ENCODE assay signal across 11 mouse cellular contexts in the genomic region with DNA sequence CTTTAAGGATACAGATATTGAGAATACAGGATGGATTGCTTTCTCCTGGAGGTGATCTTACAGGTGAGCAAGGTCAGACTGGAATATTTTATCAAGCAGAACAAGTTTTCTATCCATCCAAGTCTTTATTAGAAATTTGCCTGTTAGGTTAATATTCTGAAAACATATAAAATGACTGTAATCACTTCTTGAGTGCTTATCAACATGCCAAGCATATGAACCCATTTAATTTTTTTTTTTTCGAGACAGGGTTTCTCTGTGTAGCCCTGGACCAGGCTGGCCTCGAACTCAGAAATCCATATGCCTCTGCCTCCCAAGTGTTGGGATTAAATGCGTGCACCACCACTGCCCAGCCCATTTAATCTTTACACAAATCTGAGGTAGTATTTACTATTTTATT. TPM values are rescaled to one million over a fixed set of nuclear protein-coding genes. Genes with fewer than 3 reads are reported as not detected.
A peak's percentile ranks its signal among the peaks of the same experiment; 100 is the strongest.
DNase-seq lines count a peak whose midpoint lies in the region; ATAC-seq lines count a peak whose summit lies in the region.
"Had no signal": no experiment of that assay in that cellular context is flagged by ENCODE, and none has a peak within 500 bp of the region (broad histone marks: within the 10 kb centered on the region; RNA-seq: fewer than 3 reads in every experiment).

No protein-coding gene starts in this region.

- intact Hi-C loops in left cerebral cortex, postnatal 14 days (cut with DNase I) = no loop called here

- no peaks in the 10 kb centered on the region for H3K36me3 ChIP-seq in heart, embryonic 15.5 days
- H3K36me3 ChIP-seq in embryonic facial prominence, embryonic 15.5 days = no peaks in the 10 kb centered on the region
- H3K36me3 ChIP-seq in limb, embryonic 15.5 days = no peaks in the 10 kb centered on the region

- WGBS in heart, embryonic 15.5 days = 73% methylated on average over 3 of the region's 3 CpGs
- WGBS in embryonic facial prominence, embryonic 15.5 days = 44% methylated on average over 3 of the region's 3 CpGs
- WGBS in limb, embryonic 15.5 days = 54% methylated on average over 3 of the region's 3 CpGs

- H3K9ac ChIP-seq in heart, embryonic 15.5 days = peak overlapping the region; percentile 45
- peak overlapping the region; percentile 24; the same call in 1 of the 2 replicates for H3K9ac ChIP-seq in embryonic facial prominence, embryonic 15.5 days
- no peak overlapping the region for H3K9ac ChIP-seq in limb, embryonic 15.5 days

- no peak for DNase-seq in heart, adult 8-10 months (ENCODE audit: low spot score)
- DNase-seq in 3T3-L1 (ENCODE audit: low read depth, low spot score) = peak; percentile 33
- DNase-seq in left cerebral cortex, postnatal 14 days (ENCODE audit: low spot score in 2 of 2) = no peak
- no peak for DNase-seq in layer of hippocampus, postnatal 10 days (ENCODE audit: low spot score in 2 of 2)
- DNase-seq: adrenal gland, postnatal 25 days; lung, adult 2 months; right cerebral cortex, postnatal 25 days had no signal

- peak overlapping the region; percentile 52; the same call in 1 of the 2 replicates for H3K4me3 ChIP-seq in heart, embryonic 15.5 days
- peak overlapping the region; percentile 48 for H3K4me3 ChIP-seq in embryonic facial prominence, embryonic 15.5 days (replicated peaks)
- peak overlapping the region; percentile 43 for H3K4me3 ChIP-seq in limb, embryonic 15.5 days

- no peak for ATAC-seq in heart, embryonic 15.5 days (replicated peaks; ENCODE audit: insufficient number of reproducible peaks, insufficient read depth, low FRiP score, low read depth)
- ATAC-seq in embryonic facial prominence, embryonic 15.5 days (ENCODE audit: insufficient number of reproducible peaks, low FRiP score, low TSS enrichment, low read depth) = no peak
- no peak for ATAC-seq in limb, embryonic 15.5 days (ENCODE audit: insufficient number of reproducible peaks, low FRiP score, low TSS enrichment, low read depth)
- no peak for ATAC-seq in erythroid progenitor cell, adult 5-6 weeks (replicated peaks; ENCODE audit: low FRiP score, poor library complexity, severe bottlenecking)

- peak overlapping the region; percentile 71; the same call in 1 of the 2 replicates for H3K4me2 ChIP-seq in heart, embryonic 15.5 days
- peak overlapping the region; percentile 58; the same call in 1 of the 2 replicates for H3K4me2 ChIP-seq in embryonic facial prominence, embryonic 15.5 days (replicated peaks)
- H3K4me2 ChIP-seq in limb, embryonic 15.5 days = peak overlapping the region; percentile 52; the same call in 1 of the 2 replicates

- no peaks in the 10 kb centered on the region for H3K27me3 ChIP-seq in heart, embryonic 15.5 days
- no peaks in the 10 kb centered on the region for H3K27me3 ChIP-seq in embryonic facial prominence, embryonic 15.5 days
- H3K27me3 ChIP-seq in limb, embryonic 15.5 days = no peaks in the 10 kb centered on the region

- H3K27ac ChIP-seq in heart, embryonic 15.5 days = peak overlapping the region; percentile 77
- peak overlapping the region; percentile 80 for H3K27ac ChIP-seq in embryonic facial prominence, embryonic 15.5 days (replicated peaks)
- H3K27ac ChIP-seq in limb, embryonic 15.5 days = peak overlapping the region; percentile 74

- H3K4me1 ChIP-seq in heart, embryonic 15.5 days (replicated peaks) = peaks cover 27% of the 10 kb centered on the region
- peaks cover 25% of the 10 kb centered on the region for H3K4me1 ChIP-seq in embryonic facial prominence, embryonic 15.5 days
- peaks cover 28% of the 10 kb centered on the region for H3K4me1 ChIP-seq in limb, embryonic 15.5 days

- H3K9me3 ChIP-seq in heart, embryonic 15.5 days (replicated peaks) = no peaks in the 10 kb centered on the region
- H3K9me3 ChIP-seq in embryonic facial prominence, embryonic 15.5 days (replicated peaks) = no peaks in the 10 kb centered on the region
- no peaks in the 10 kb centered on the region for H3K9me3 ChIP-seq in limb, embryonic 15.5 days

RNA-seq across cellular contexts. Expression of a gene that starts 1.3 kb away (rescaled TPM):
- 1.6 and 1.7 TPM in 2 replicates for polyA plus RNA-seq in heart, embryonic 15.5 days (2015; fragmentation: Nextera tagmentation; extraction: Ambion mirVana)
- 10 to 100 TPM in 1 of 4 experiments, 1 to 10 TPM in 3; 4.6 to 13.2 (median 8.3) TPM for total RNA-seq in heart, adult 8-10 months (2022)
- polyA plus RNA-seq in embryonic facial prominence, embryonic 15.5 days (2015; fragmentation: Nextera tagmentation; extraction: Ambion mirVana) = 3.1 and 4.0 TPM in 2 replicates
- 4.2 and 6.2 TPM in 2 replicates for polyA plus RNA-seq in limb, embryonic 15.5 days (2015; fragmentation: Nextera tagmentation; extraction: Ambion mirVana)
- total RNA-seq in left cerebral cortex, postnatal 14 days (2021) = 10 to 100 TPM; 21.5 to 26.9 TPM
- 206 and 707 TPM in 2 replicates for total RNA-seq in erythroid progenitor cell, adult 5-6 weeks (2015; ENCODE audit: low replicate concordance)
- total RNA-seq in erythroid progenitor cell, adult 5-6 weeks (2017; ENCODE audit: low replicate concordance) = 2,593 and 2,906 TPM in 2 replicates
- total RNA-seq in layer of hippocampus, postnatal 10 days (2021) = 10 to 100 TPM; 73.9 to 80.0 TPM

RNA-seq across cellular contexts. Expression of a gene that starts 1.6 kb away (rescaled TPM):
- 3.5 TPM in 1 of 2 replicates, not detected in the other for polyA plus RNA-seq in heart, embryonic 15.5 days (2015; fragmentation: Nextera tagmentation; extraction: Ambion mirVana)
- 10 to 100 TPM in 2 of 4 experiments, 1 to 10 TPM in 2; 1.7 to 11.1 (median 9.1) TPM for total RNA-seq in heart, adult 8-10 months (2022)
- 2.8 and 17.2 TPM in 2 replicates for polyA plus RNA-seq in embryonic facial prominence, embryonic 15.5 days (2015; fragmentation: Nextera tagmentation; extraction: Ambion mirVana)
- 4.7 and 7.2 TPM in 2 replicates for polyA plus RNA-seq in limb, embryonic 15.5 days (2015; fragmentation: Nextera tagmentation; extraction: Ambion mirVana)
- total RNA-seq in left cerebral cortex, postnatal 14 days (2021) = 10 to 100 TPM; 38.2 to 41.7 TPM
- 4.6 TPM in 1 of 2 replicates, not detected in the other for total RNA-seq in erythroid progenitor cell, adult 5-6 weeks (2015; ENCODE audit: low replicate concordance)
- 2,615 and 4,600 TPM in 2 replicates for total RNA-seq in erythroid progenitor cell, adult 5-6 weeks (2017; ENCODE audit: low replicate concordance)
- total RNA-seq in layer of hippocampus, postnatal 10 days (2021) = 10 to 100 TPM; 64.1 to 78.6 TPM

RNA-seq across cellular contexts. Expression of a gene that starts 4.2 kb away (rescaled TPM):
- polyA plus RNA-seq in heart, embryonic 15.5 days (2015; fragmentation: Nextera tagmentation; extraction: Ambion mirVana) = 8.6 and 12.1 TPM in 2 replicates
- 10 to 100 TPM; 11.6 to 17.7 (median 15.2) TPM for total RNA-seq in heart, adult 8-10 months (2022)
- polyA plus RNA-seq in embryonic facial prominence, embryonic 15.5 days (2015; fragmentation: Nextera tagmentation; extraction: Ambion mirVana) = 17.5 and 20.6 TPM in 2 replicates
- polyA plus RNA-seq in limb, embryonic 15.5 days (2015; fragmentation: Nextera tagmentation; extraction: Ambion mirVana) = 15.8 and 18.4 TPM in 2 replicates
- total RNA-seq in left cerebral cortex, postnatal 14 days (2021) = 10 to 100 TPM; 50.0 to 57.5 TPM
- 116 and 173 TPM in 2 replicates for total RNA-seq in erythroid progenitor cell, adult 5-6 weeks (2015; ENCODE audit: low replicate concordance)
- 364 and 489 TPM in 2 replicates for total RNA-seq in erythroid progenitor cell, adult 5-6 weeks (2017; ENCODE audit: low replicate concordance)
- 10 to 100 TPM; 51.2 to 53.7 TPM for total RNA-seq in layer of hippocampus, postnatal 10 days (2021)

RNA-seq across cellular contexts. Expression of a gene that starts 5.8 kb away (rescaled TPM):
- 11.2 and 12.4 TPM in 2 replicates for polyA plus RNA-seq in heart, embryonic 15.5 days (2015; fragmentation: Nextera tagmentation; extraction: Ambion mirVana)
- 10 to 100 TPM in 1 of 4 experiments, 1 to 10 TPM in 3; 2.7 to 12.6 (median 6.6) TPM for total RNA-seq in heart, adult 8-10 months (2022)
- 33.6 and 33.8 TPM in 2 replicates for polyA plus RNA-seq in embryonic facial prominence, embryonic 15.5 days (2015; fragmentation: Nextera tagmentation; extraction: Ambion mirVana)
- 32.9 and 36.9 TPM in 2 replicates for polyA plus RNA-seq in limb, embryonic 15.5 days (2015; fragmentation: Nextera tagmentation; extraction: Ambion mirVana)
- 10 to 100 TPM; 17.8 to 20.2 TPM for total RNA-seq in left cerebral cortex, postnatal 14 days (2021)
- 142 and 172 TPM in 2 replicates for total RNA-seq in erythroid progenitor cell, adult 5-6 weeks (2015; ENCODE audit: low replicate concordance)
- total RNA-seq in erythroid progenitor cell, adult 5-6 weeks (2017; ENCODE audit: low replicate concordance) = 3,967 and 4,951 TPM in 2 replicates
- total RNA-seq in layer of hippocampus, postnatal 10 days (2021) = 10 to 100 TPM; 33.8 to 36.8 TPM

RNA-seq across cellular contexts. Expression of a gene that starts 6.0 kb away (rescaled TPM):
- polyA plus RNA-seq in heart, embryonic 15.5 days (2015; fragmentation: Nextera tagmentation; extraction: Ambion mirVana) = 2.8 and 5.8 TPM in 2 replicates
- 1 to 10 TPM; 1.4 to 7.1 (median 2.5) TPM for total RNA-seq in heart, adult 8-10 months (2022)
- polyA plus RNA-seq in embryonic facial prominence, embryonic 15.5 days (2015; fragmentation: Nextera tagmentation; extraction: Ambion mirVana) = 5.7 and 6.9 TPM in 2 replicates
- 6.8 and 8.1 TPM in 2 replicates for polyA plus RNA-seq in limb, embryonic 15.5 days (2015; fragmentation: Nextera tagmentation; extraction: Ambion mirVana)
- total RNA-seq in left cerebral cortex, postnatal 14 days (2021) = 10 to 100 TPM; 15.5 to 16.7 TPM
- total RNA-seq in erythroid progenitor cell, adult 5-6 weeks (2015; ENCODE audit: low replicate concordance) = 153 and 245 TPM in 2 replicates
- 1,461 and 1,550 TPM in 2 replicates for total RNA-seq in erythroid progenitor cell, adult 5-6 weeks (2017; ENCODE audit: low replicate concordance)
- total RNA-seq in layer of hippocampus, postnatal 10 days (2021) = 10 to 100 TPM; 29.4 to 36.1 TPM
